Mouse (Mus musculus) right cerebral cortex, adult 18-20 months (tissue): ENCODE results near the gene Olfr711.
"Not testable (repeated sequence)": the region's sequence is repeated elsewhere in the genome, so short reads cannot be mapped to it uniquely, and the experiment has no call there.

Experiments used
- DNase-seq: peaks from one replicate; pipeline ENCODE4 v3.0.0; 2022; ENCODE audit warnings: mixed read lengths

Olfr711 gene

GRCm38 (mm10) chr7:106975353-106975752 is at the start of gene Olfr711:
Gene Olfr711 (minus strand): TSS chr7:106975453.
- no peak for DNase-seq

GRCm38 (mm10) chr7:107005972-107006371 is 30.7 kb upstream of the Olfr711 start, which contains the start of gene Olfr2:
Gene Olfr2 (minus strand): TSS chr7:107006072.
- no peak for DNase-seq

- DNase-seq, result no peak
Observed at GRCm38 (mm10) chr7:107004169-107004568, 28.9 kb upstream of the Olfr711 start.

GRCm38 (mm10) chr7:107000798-107001197 is 25.5 kb upstream of the Olfr711 start:
- no peak for DNase-seq

- no peak for DNase-seq
Observed at GRCm38 (mm10) chr7:106985236-106985635, 10.0 kb upstream of the Olfr711 start.

- not testable (repeated sequence) for DNase-seq
Observed at GRCm38 (mm10) chr7:106967503-106967902, 7.8 kb downstream of the Olfr711 start.

GRCm38 (mm10) chr7:106963837-106964236 is 11.4 kb downstream of the Olfr711 start, which contains the start of gene Olfr6:
Gene Olfr6 (minus strand): TSS chr7:106963937.
- DNase-seq, result no peak

GRCm38 (mm10) chr7:106948212-106948611 is 27.0 kb downstream of the Olfr711 start, which contains the start of gene Olfr710:
Gene Olfr710 (minus strand): TSS chr7:106948312.
- DNase-seq, result no peak

- DNase-seq, result no peak
Observed at GRCm38 (mm10) chr7:106932119-106932518, 43.1 kb downstream of the Olfr711 start, which contains the start of gene Olfr709-ps1. Gene Olfr709-ps1 (minus strand): TSS chr7:106932219.

- DNase-seq, result peak; percentile 0
Observed at GRCm38 (mm10) chr7:106920961-106921360, 54.3 kb downstream of the Olfr711 start.
